Mouse (Mus musculus) heart, postnatal 0 days (tissue): Measurements from ENCODE around the gene Prss30. TPM values are rescaled to one million over a fixed set of nuclear protein-coding genes. Genes with fewer than 3 reads are reported as not detected.

ENCODE experiments used
- ATAC-seq: fragments of 200-750 bp; cut with Nextera tagmentation; 2 replicates; pipeline ENCODE4 v1.8.0; 2017; ENCODE audit warnings: low read depth, moderate number of reproducible peaks, moderate library complexity; ENCODE audit not compliant: insufficient read depth
- DNase-seq: peaks from one replicate; pipeline ENCODE4 v3.0.0-alpha.2; 2016; ENCODE audit warnings: low spot score
- H3K27ac ChIP-seq: fragments of 300-500 bp; sonication (generic); 2 replicates; pipeline ENCODE4 v1.5.1; 2014; ENCODE audit warnings: low read depth, mild to moderate bottlenecking
- H3K27me3 ChIP-seq: fragments of 300-500 bp; sonication (generic); 2 replicates; pipeline ENCODE4 v1.6.1; 2014; ENCODE audit warnings: low read length, mixed read lengths; ENCODE audit not compliant: control insufficient read depth, insufficient read depth
- H3K36me3 ChIP-seq: fragments of 300-500 bp; sonication (generic); replicated peaks from 2 replicates; pipeline ENCODE4 v1.6.1; 2014; ENCODE audit warnings: low read length, mixed read lengths; ENCODE audit not compliant: control insufficient read depth, insufficient read depth
- H3K4me1 ChIP-seq: fragments of 300-500 bp; sonication (generic); 2 replicates; pipeline ENCODE4 v1.6.1; 2014; ENCODE audit warnings: antibody characterized with exemption; ENCODE audit not compliant: control insufficient read depth, insufficient read depth
- H3K4me2 ChIP-seq: fragments of 300-500 bp; sonication (generic); 2 replicates; pipeline ENCODE4 v1.6.1; 2014; ENCODE audit warnings: low read depth, mild to moderate bottlenecking, low read length, moderate library complexity
- H3K4me3 ChIP-seq: fragments of 300-500 bp; sonication (generic); 2 replicates; pipeline ENCODE4 v1.5.1; 2014; ENCODE audit warnings: low read depth, low read length
- H3K9ac ChIP-seq: fragments of 300-500 bp; sonication (generic); replicated peaks from 2 replicates; pipeline ENCODE4 v1.6.1; 2014; ENCODE audit warnings: low read depth, low read length, mixed read lengths
- H3K9me3 ChIP-seq: fragments of 300-500 bp; sonication (generic); replicated peaks from 2 replicates; pipeline ENCODE4 v1.6.1; 2016; ENCODE audit warnings: low read length; ENCODE audit not compliant: control insufficient read depth
- CTCF ChIP-seq: IDR thresholded peaks from 2 replicates; pipeline ENCODE4 v1.5.1; 2016; ENCODE audit warnings: antibody characterized with exemption, control low read depth, low read depth
- EP300 ChIP-seq: IDR thresholded peaks from 2 replicates; pipeline ENCODE4 v1.6.1; 2016; ENCODE audit warnings: antibody characterized with exemption, low read depth
- WGBS: fragments of 180-500 bp; shearing (Covaris S2); extraction: QIAGEN DNeasy Blood & Tissue Kit; methylation state at CpG from one replicate; pipeline ENCODE4 v1.1.7; 2014; 5-methylcytosine and 5-hydroxymethylcytosine counted together
- polyA plus RNA-seq: library from polyadenylated mRNA; unstranded; fragments of >200 nt; fragmentation: Nextera tagmentation; extraction: Ambion mirVana; gene quantifications from 2 replicates; pipeline ENCODE4 v1.2.1, GENCODE M21; 2015
- total RNA-seq: library from RNA; depleted of rRNA; stranded (reverse); fragments of >200 nt; gene quantifications from 2 replicates; pipeline ENCODE4 v1.2.3, GENCODE M21; 2014; ENCODE audit warnings: low replicate concordance

Gene Prss30
- total and polyA plus RNA-seq, 2 experiments from 2014 or later: not detected

GRCm38 (mm10) chr17:23994667-23995066 lies 14.3 kb upstream of the Prss30 start:
- Histone ChIP-seq H3K9ac (no peak overlapping the region), H3K4me3 (no peak overlapping the region), H3K27ac (no peak overlapping the region), H3K27me3 (0 out of 2 replicates have a peak, but pooled peaks cover 3% of the 10 kb centered on the region), H3K9me3 (no peaks in the 10 kb centered on the region), H3K4me1 (peaks cover 3% of the 10 kb centered on the region), H3K4me2 (no peak overlapping the region), H3K36me3 (no peaks in the 10 kb centered on the region)
- no peak for ATAC-seq
- TF ChIP-seq CTCF: no peak
- TF ChIP-seq EP300: no peak
- DNase-seq: no peak
- WGBS: 75% methylated on average over 7 of the region's 7 CpGs

GRCm38 (mm10) chr17:23993559-23994428 lies 13.4 kb upstream of the Prss30 start:
- DNase-seq (peak; percentile 82), ATAC-seq (peak; percentile 60; the same call in 1 of the 2 replicates)
- Histone ChIP-seq H3K9ac (no peak overlapping the region), H3K4me1 (no peaks in the 10 kb centered on the region), H3K36me3 (no peaks in the 10 kb centered on the region), H3K27ac (no peak overlapping the region), H3K4me3 (no peak overlapping the region), H3K9me3 (no peaks in the 10 kb centered on the region), H3K4me2 (peak overlapping the region; percentile 40), H3K27me3 (0 out of 2 replicates have a peak, but pooled peaks cover 3% of the 10 kb centered on the region)
- WGBS: 12% methylated on average over 31 of the region's 31 CpGs
- TF ChIP-seq EP300: no peak
- peak; percentile 74 for TF ChIP-seq CTCF

GRCm38 (mm10) chr17:23992789-23993553 lies 12.6 kb upstream of the Prss30 start:
- H3K9ac ChIP-seq: no peak overlapping the region
- H3K4me3 ChIP-seq: no peak overlapping the region
- ATAC-seq: peak; percentile 22; the same call in 1 of the 2 replicates
- H3K9me3 ChIP-seq: no peaks in the 10 kb centered on the region
- TF ChIP-seq CTCF (no peak), EP300 (no peak)
- 75% methylated on average over 9 of the region's 9 CpGs for WGBS
- H3K27ac ChIP-seq: no peak overlapping the region
- no peaks in the 10 kb centered on the region for H3K4me1 ChIP-seq
- peak overlapping the region; percentile 40 for H3K4me2 ChIP-seq
- DNase-seq: no peak
- no peaks in the 10 kb centered on the region for H3K36me3 ChIP-seq
- H3K27me3 ChIP-seq: 0 out of 2 replicates have a peak, but pooled peaks cover 3% of the 10 kb centered on the region

- DNase-seq (no peak), ATAC-seq (no peak)
- H3K27ac ChIP-seq: no peak overlapping the region
- H3K9me3 ChIP-seq: no peaks in the 10 kb centered on the region
- 0 out of 2 replicates have a peak, but pooled peaks cover 3% of the 10 kb centered on the region for H3K27me3 ChIP-seq
- no peak overlapping the region for H3K9ac ChIP-seq
- TF ChIP-seq CTCF (no peak), EP300 (no peak)
- H3K36me3 ChIP-seq: no peaks in the 10 kb centered on the region
- no peak overlapping the region for H3K4me3 ChIP-seq
- 17% methylated on average over 2 of the region's 2 CpGs for WGBS
- H3K4me2 ChIP-seq: no peak overlapping the region
- no peaks in the 10 kb centered on the region for H3K4me1 ChIP-seq
These were observed 9.4 kb upstream of the Prss30 start for GRCm38 (mm10) chr17:23989802-23990201.

GRCm38 (mm10) chr17:23984989-23985388 lies 4.6 kb upstream of the Prss30 start:
- ATAC-seq: no peak
- no peaks in the 10 kb centered on the region for H3K27me3 ChIP-seq
- H3K4me2 ChIP-seq: no peak overlapping the region
- DNase-seq: no peak
- H3K4me1 ChIP-seq: no peaks in the 10 kb centered on the region
- H3K4me3 ChIP-seq: no peak overlapping the region
- no peaks in the 10 kb centered on the region for H3K9me3 ChIP-seq
- no peak overlapping the region for H3K27ac ChIP-seq
- 59% methylated on average over 1 of the region's 1 CpGs for WGBS
- no peaks in the 10 kb centered on the region for H3K36me3 ChIP-seq
- H3K9ac ChIP-seq: no peak overlapping the region
- TF ChIP-seq CTCF (no peak), EP300 (no peak)
